15 mouse cellular contexts compared by ENCODE assay signal in the genomic region with DNA sequence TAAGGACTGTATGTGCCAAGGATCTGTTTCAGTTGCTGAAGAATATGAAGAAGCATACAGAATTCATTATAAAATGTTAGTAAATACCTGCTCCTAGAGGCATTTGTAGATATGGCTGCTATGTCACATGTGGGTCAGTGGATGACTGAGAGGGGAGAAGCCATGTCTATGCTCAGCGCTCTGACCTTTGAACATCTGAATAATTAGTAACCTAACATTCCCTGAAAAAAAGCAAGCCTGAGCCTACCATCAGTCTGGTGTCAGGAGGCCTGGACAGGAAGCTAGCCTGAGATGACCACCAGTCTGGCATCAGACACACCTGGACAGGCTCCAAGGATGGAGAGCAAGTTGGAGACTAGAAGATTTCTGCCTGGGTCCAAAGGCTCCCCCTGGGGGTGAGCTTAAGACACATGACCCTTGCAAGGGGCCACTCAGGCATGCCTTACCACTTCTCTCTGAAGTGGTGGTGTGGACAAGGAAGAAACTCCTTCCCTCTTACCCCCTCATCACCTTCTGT. TPM values are rescaled to one million over a fixed set of nuclear protein-coding genes. Genes with fewer than 3 reads are reported as not detected.
DNase-seq lines count a peak whose midpoint lies in the region; ATAC-seq and TF ChIP-seq lines count a peak whose summit lies in the region.
"Had no signal": no experiment of that assay in that cellular context is flagged by ENCODE, and none has a peak within 500 bp of the region (broad histone marks: within the 10 kb centered on the region; RNA-seq: fewer than 3 reads in every experiment).

No protein-coding gene starts in this region.

- no peaks in the 10 kb centered on the region for H3K9me3 ChIP-seq in midbrain, embryonic 11.5 days (ENCODE audit: control insufficient read depth, low read length)
- no peaks in the 10 kb centered on the region for H3K9me3 ChIP-seq in midbrain, embryonic 15.5 days
- no peaks in the 10 kb centered on the region for H3K9me3 ChIP-seq in kidney, embryonic 15.5 days (replicated peaks)
- H3K9me3 ChIP-seq: hindbrain, embryonic 12.5 days; midbrain, embryonic 12.5 days had no signal

- H3K36me3 ChIP-seq in midbrain, embryonic 11.5 days (ENCODE audit: control insufficient read depth, insufficient read depth, low read length), result no peaks in the 10 kb centered on the region
- 0 out of 2 replicates have a peak, but pooled peaks cover 4% of the 10 kb centered on the region for H3K36me3 ChIP-seq in midbrain, embryonic 15.5 days (replicated peaks)
- peaks cover 7% of the 10 kb centered on the region for H3K36me3 ChIP-seq in kidney, embryonic 15.5 days

- H3K4me2 ChIP-seq in midbrain, embryonic 11.5 days, result no peak overlapping the region
- H3K4me2 ChIP-seq in midbrain, embryonic 15.5 days, result no peak overlapping the region
- no peak overlapping the region for H3K4me2 ChIP-seq in kidney, embryonic 15.5 days
- H3K4me2 ChIP-seq: hindbrain, embryonic 12.5 days; midbrain, embryonic 12.5 days had no signal

- DNase-seq in gastrocnemius, postnatal 14 days, result peak; percentile 6
- DNase-seq in gastrocnemius, adult 8-10 months (ENCODE audit: low spot score in 2 of 2), result no peak
- no peak for DNase-seq in midbrain, embryonic 11.5 days (ENCODE audit: low spot score, missing footprints)
- no peak for DNase-seq in c-Kit-positive CD71-positive TER-119-positive erythroid progenitor cells, embryonic 14.5 days (ENCODE audit: low spot score)
- no peak for DNase-seq in frontal cortex, postnatal 10 days (ENCODE audit: low spot score in 2 of 2)
- no peak for DNase-seq in left cerebral cortex, adult 2 months (ENCODE audit: extremely low spot score in 1 of 2, low spot score in 2 of 2)
- DNase-seq: adrenal gland, adult 2 months; cerebellum, adult 9-11 months; forebrain, postnatal 0 days; lung, postnatal 4 days; right cerebral cortex, postnatal 25 days had no signal

- TF ChIP-seq CTCF in left cerebral cortex, adult 2 months (IDR thresholded peaks at IDR 0.05), result no peak

- 0 out of 2 replicates have a peak, but pooled peaks have one; percentile 9 for ATAC-seq in midbrain, embryonic 11.5 days (ENCODE audit: low FRiP score)
- no peak for ATAC-seq in midbrain, embryonic 15.5 days (replicated peaks)
- ATAC-seq in kidney, embryonic 15.5 days (replicated peaks; ENCODE audit: low FRiP score), result peak; percentile 42; the same call in 1 of the 2 replicates
- ATAC-seq: forebrain, postnatal 0 days had no signal

- intact Hi-C loops in gastrocnemius, postnatal 14 days (cut with DNase I; ENCODE audit: low total_unique reads), result no loop called here
- intact Hi-C loops in left cerebral cortex, adult 2 months (cut with DNase I), result no loop called here

- H3K4me1 ChIP-seq in midbrain, embryonic 11.5 days (ENCODE audit: control insufficient read depth, insufficient read depth, low read length), result no peaks in the 10 kb centered on the region
- H3K4me1 ChIP-seq in midbrain, embryonic 15.5 days, result peaks cover 4% of the 10 kb centered on the region; the same call in 1 of the 2 replicates
- H3K4me1 ChIP-seq in kidney, embryonic 15.5 days, result no peaks in the 10 kb centered on the region

- no peak overlapping the region for H3K9ac ChIP-seq in midbrain, embryonic 11.5 days (ENCODE audit: low read length)
- no peak overlapping the region for H3K9ac ChIP-seq in midbrain, embryonic 15.5 days
- H3K9ac ChIP-seq in kidney, embryonic 15.5 days, result no peak overlapping the region
- H3K9ac ChIP-seq: forebrain, postnatal 0 days; hindbrain, embryonic 12.5 days; midbrain, embryonic 12.5 days had no signal

- H3K27me3 ChIP-seq in midbrain, embryonic 11.5 days (ENCODE audit: control insufficient read depth, insufficient read depth, low read length), result no peaks in the 10 kb centered on the region
- H3K27me3 ChIP-seq in midbrain, embryonic 15.5 days (replicated peaks), result no peaks in the 10 kb centered on the region
- no peaks in the 10 kb centered on the region for H3K27me3 ChIP-seq in kidney, embryonic 15.5 days
- H3K27me3 ChIP-seq: hindbrain, embryonic 12.5 days; midbrain, embryonic 12.5 days had no signal

- H3K27ac ChIP-seq in midbrain, embryonic 11.5 days (ENCODE audit: low read depth, low read length), result no peak overlapping the region
- no peak overlapping the region for H3K27ac ChIP-seq in midbrain, embryonic 15.5 days
- no peak overlapping the region for H3K27ac ChIP-seq in kidney, embryonic 15.5 days
- H3K27ac ChIP-seq in left cerebral cortex, adult 2 months, result no peak overlapping the region
- H3K27ac ChIP-seq: hindbrain, embryonic 12.5 days; midbrain, embryonic 12.5 days had no signal

- WGBS in midbrain, embryonic 11.5 days, result 100% methylated on average over 1 of the region's 1 CpGs
- 92% methylated on average over 1 of the region's 1 CpGs for WGBS in midbrain, embryonic 15.5 days
- 89% methylated on average over 1 of the region's 1 CpGs for WGBS in kidney, embryonic 15.5 days

- no peak overlapping the region for H3K4me3 ChIP-seq in midbrain, embryonic 11.5 days (ENCODE audit: low read depth, low read length)
- H3K4me3 ChIP-seq in midbrain, embryonic 15.5 days, result no peak overlapping the region
- H3K4me3 ChIP-seq in kidney, embryonic 15.5 days (replicated peaks), result no peak overlapping the region
- H3K4me3 ChIP-seq in left cerebral cortex, adult 2 months, result no peak overlapping the region
- H3K4me3 ChIP-seq: hindbrain, embryonic 12.5 days; midbrain, embryonic 12.5 days had no signal

RNA-seq across cellular contexts. Expression of gene Fbxl4, which starts 39.2 kb away (rescaled TPM):
- 10 to 100 TPM; 12.8 to 13.3 TPM for total RNA-seq in gastrocnemius, postnatal 14 days (2021)
- total RNA-seq in gastrocnemius, adult 8-10 months (2022), result 10 to 100 TPM; 25.1 to 35.6 (median 29.6) TPM
- 10.1 and 11.0 TPM in 2 replicates for polyA plus RNA-seq in midbrain, embryonic 11.5 days (2014; fragmentation: Nextera tagmentation; extraction: Ambion mirVana)
- polyA plus RNA-seq in midbrain, embryonic 15.5 days (2015; fragmentation: Nextera tagmentation; extraction: Ambion mirVana), result 14.0 and 15.5 TPM in 2 replicates
- polyA plus RNA-seq in kidney, embryonic 15.5 days (2015; fragmentation: Nextera tagmentation; extraction: Ambion mirVana), result 11.1 and 12.2 TPM in 2 replicates
- total RNA-seq in left cerebral cortex, adult 2 months (2021), result 10 to 100 TPM; 15.2 to 17.6 TPM
